Mouse (Mus musculus) midbrain, embryonic 11.5 days (tissue): ENCODE measurements around the gene Slc28a3. TPM values are rescaled to one million over a fixed set of nuclear protein-coding genes. Genes with fewer than 3 reads are reported as not detected.
A peak's percentile ranks its signal among the peaks of the same experiment; 100 is the strongest.

Experiments used
- ATAC-seq: fragments of 200-750 bp; cut with Nextera tagmentation; 2 replicates; pipeline ENCODE4 v1.8.0; 2017; ENCODE audit warnings: moderate TSS enrichment, moderate library complexity; ENCODE audit not compliant: low FRiP score
- DNase-seq: peaks from one replicate; pipeline ENCODE4 v3.0.0; 2015; ENCODE audit warnings: low spot score; ENCODE audit errors: missing footprints
- H3K27ac ChIP-seq: fragments of 300-500 bp; sonication (generic); 2 replicates; pipeline ENCODE4 v1.5.1; 2014; ENCODE audit warnings: low read depth, low read length
- H3K27me3 ChIP-seq: fragments of 300-500 bp; sonication (generic); 2 replicates; pipeline ENCODE4 v1.6.1; 2014; ENCODE audit warnings: mild to moderate bottlenecking, low read length, moderate library complexity, mixed read lengths; ENCODE audit not compliant: control insufficient read depth, insufficient read depth
- H3K36me3 ChIP-seq: fragments of 300-500 bp; sonication (generic); 2 replicates; pipeline ENCODE4 v1.6.1; 2014; ENCODE audit warnings: mild to moderate bottlenecking, low read length, moderate library complexity, mixed read lengths; ENCODE audit not compliant: control insufficient read depth, insufficient read depth
- H3K4me1 ChIP-seq: fragments of 300-500 bp; sonication (generic); 2 replicates; pipeline ENCODE4 v1.6.1; 2014; ENCODE audit warnings: low read length; ENCODE audit not compliant: control insufficient read depth, insufficient read depth
- H3K4me2 ChIP-seq: fragments of 300-500 bp; sonication (generic); 2 replicates; pipeline ENCODE4 v1.6.1; 2014; ENCODE audit warnings: mild to moderate bottlenecking, moderate library complexity
- H3K4me3 ChIP-seq: fragments of 300-500 bp; sonication (generic); 2 replicates; pipeline ENCODE4 v1.5.1; 2014; ENCODE audit warnings: low read depth, low read length
- H3K9ac ChIP-seq: fragments of 300-500 bp; sonication (generic); 2 replicates; pipeline ENCODE4 v1.6.1; 2014; ENCODE audit warnings: low read length
- H3K9me3 ChIP-seq: fragments of 300-500 bp; sonication (generic); 2 replicates; pipeline ENCODE4 v1.6.1; 2016; ENCODE audit warnings: low read length; ENCODE audit not compliant: control insufficient read depth
- WGBS: fragments of 180-500 bp; shearing (Covaris S2); extraction: QIAGEN DNeasy Blood & Tissue Kit; methylation state at CpG from one replicate; pipeline ENCODE4 v1.1.7; 2014; 5-methylcytosine and 5-hydroxymethylcytosine counted together
- polyA plus RNA-seq: library from polyadenylated mRNA; unstranded; fragments of >200 nt; fragmentation: Nextera tagmentation; extraction: Ambion mirVana; gene quantifications from 2 replicates; pipeline ENCODE4 v1.2.1, GENCODE M21; 2014

Gene Slc28a3
- polyA plus RNA-seq, 1 experiment from 2014 or later = not detected

- no peaks in the 10 kb centered on the region for H3K9me3 ChIP-seq
Measured at GRCm38 (mm10) chr13:58503610-58504009, 107.1 kb downstream of the Slc28a3 start.

GRCm38 (mm10) chr13:58497809-58498208, 112.9 kb downstream of the Slc28a3 start:
- Histone ChIP-seq H3K36me3 (no peaks in the 10 kb centered on the region), H3K4me3 (no peak overlapping the region), H3K27me3 (no peaks in the 10 kb centered on the region), H3K4me2 (no peak overlapping the region), H3K4me1 (peaks cover 4% of the 10 kb centered on the region; the same call in 1 of the 2 replicates), H3K9ac (no peak overlapping the region), H3K27ac (no peak overlapping the region), H3K9me3 (no peaks in the 10 kb centered on the region)
- 86% methylated on average over 12 of the region's 12 CpGs for WGBS
- no peak for DNase-seq
- no peak for ATAC-seq

More at GRCm38 (mm10) chr13:58503610-58504009, 107.1 kb downstream of the Slc28a3 start:
- ATAC-seq = no peak
- Histone ChIP-seq H3K27ac (no peak overlapping the region), H3K4me3 (no peak overlapping the region), H3K27me3 (no peaks in the 10 kb centered on the region), H3K4me2 (no peak overlapping the region), H3K9ac (no peak overlapping the region), H3K36me3 (no peaks in the 10 kb centered on the region), H3K4me1 (no peaks in the 10 kb centered on the region; the same call in 1 of the 2 replicates)
- WGBS = 86% methylated on average over 2 of the region's 2 CpGs
- peak; percentile 37 for DNase-seq

Other genes with a start within 250 kb of the Slc28a3 start
- 31.1 and 34.9 TPM in 2 replicates for gene 2210016F16Rik, start 225.7 kb downstream of the Slc28a3 start, polyA plus RNA-seq
- gene Rmi1, start 208.6 kb downstream of the Slc28a3 start, polyA plus RNA-seq = 34.1 and 36.6 TPM in 2 replicates
- 2,649 and 2,712 TPM in 2 replicates for gene Hnrnpk, start 207.5 kb downstream of the Slc28a3 start, polyA plus RNA-seq
- 35.8 and 37.8 TPM in 2 replicates for gene Ntrk2, start 195.7 kb upstream of the Slc28a3 start, polyA plus RNA-seq